Mouse (Mus musculus) lung, postnatal 0 days (tissue): ENCODE data around the gene Qpctl.

Experiments
- CTCF ChIP-seq: IDR thresholded peaks from 2 replicates; pipeline ENCODE4 v1.5.1; 2016; ENCODE audit warnings: antibody characterized with exemption, mild to moderate bottlenecking
- EP300 ChIP-seq: IDR thresholded peaks from 2 replicates; pipeline ENCODE4 v1.6.1; 2016; ENCODE audit warnings: antibody characterized with exemption, mild to moderate bottlenecking, control low read depth

DNA sequence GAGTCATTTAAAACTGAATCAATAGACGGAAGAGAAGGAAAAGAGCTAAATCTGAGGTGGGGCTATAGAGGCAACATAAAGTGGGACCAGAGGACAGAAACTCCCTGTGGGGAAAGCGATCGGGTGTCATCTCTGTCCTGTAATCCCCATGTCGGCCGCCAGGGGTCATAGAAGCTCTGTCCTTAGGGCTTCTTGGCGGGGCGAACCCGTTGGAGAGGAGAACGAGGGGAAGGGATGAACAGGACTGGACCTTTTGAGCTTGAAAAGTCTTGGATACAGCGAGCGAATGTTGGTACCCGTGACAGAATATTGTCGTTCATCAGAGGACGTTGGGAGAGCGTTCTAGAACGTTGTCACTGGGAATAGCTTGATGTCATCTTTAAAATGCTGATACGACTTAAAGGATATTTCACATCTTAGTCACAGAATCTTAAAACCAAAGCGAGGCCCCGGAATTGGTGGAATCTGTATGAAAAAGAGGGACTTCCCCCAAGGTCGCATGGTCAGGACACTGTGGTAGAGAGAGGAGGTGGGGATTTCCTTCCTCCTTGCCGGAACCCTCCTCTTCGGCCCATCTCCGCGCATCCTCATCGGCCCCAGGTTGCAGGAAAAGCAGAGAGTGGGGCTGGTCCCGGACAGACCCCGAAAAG is 29.5 kb upstream of the Qpctl start:
- TF ChIP-seq CTCF (peak; percentile 86), EP300 (0 out of 2 replicates have a peak, but pooled peaks have one; percentile 27)
